Mouse (Mus musculus) kidney, adult 11 months (tissue): Measurements from ENCODE around the gene Ugt1a6a.
"Not testable (repeated sequence)": the region's sequence is repeated elsewhere in the genome, so short reads cannot be mapped to it uniquely, and the experiment has no call there.

ENCODE experiments used
- DNase-seq: peaks from one replicate; pipeline ENCODE4 v3.0.0; 2022

The Ugt1a6a gene

DNA sequence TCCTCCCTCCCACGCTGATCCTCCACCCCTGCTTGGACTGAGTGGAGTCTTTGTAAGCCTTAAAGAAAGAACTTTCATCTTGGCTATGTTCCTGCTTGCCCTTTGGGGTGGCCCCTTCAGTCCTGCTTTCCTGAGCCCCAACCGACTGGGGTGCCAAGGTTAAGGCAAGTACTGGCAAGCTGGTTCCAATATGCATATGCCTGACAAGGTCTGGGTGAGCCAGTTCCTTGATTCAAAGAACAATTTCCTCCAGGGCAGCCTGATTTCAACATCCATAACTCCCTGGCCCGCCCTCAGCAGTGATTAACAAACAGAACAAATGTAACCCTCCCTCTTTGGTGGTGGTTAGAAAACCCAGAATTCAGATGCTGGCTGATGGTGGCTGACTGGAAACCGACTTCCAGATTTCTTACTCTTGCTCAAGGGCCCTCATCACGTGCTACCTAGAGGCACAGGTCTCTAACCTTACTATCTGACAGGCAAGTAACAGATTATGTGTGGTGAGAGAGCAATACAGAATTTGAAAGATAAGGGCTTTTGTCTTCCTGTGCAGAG is at the start of gene Ugt1a6a:
TSS of gene Ugt1a6a (plus strand) at position 353 of the 555 bp plus-strand sequence.
- peak; percentile 41 for DNase-seq

DNA sequence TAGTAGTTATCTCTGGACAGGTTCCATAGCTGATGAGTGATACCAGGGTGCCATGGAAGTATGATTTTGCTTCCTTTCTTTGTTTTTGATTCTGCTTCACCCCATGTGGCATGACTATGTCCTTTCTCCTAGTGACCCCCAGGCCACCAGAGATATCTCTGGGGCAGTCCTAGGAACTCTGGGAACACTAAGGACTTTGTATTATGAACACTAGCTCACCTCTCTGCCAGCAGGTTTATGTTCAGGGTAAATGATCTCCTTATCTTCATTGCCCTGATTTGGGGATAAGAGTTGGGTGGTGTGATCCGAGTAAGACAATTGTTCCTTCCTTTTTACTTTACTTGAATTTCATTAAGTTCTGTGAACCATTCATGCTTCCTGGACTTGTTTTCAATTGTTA is 48.5 kb upstream of the Ugt1a6a start:
- DNase-seq: no peak

DNA sequence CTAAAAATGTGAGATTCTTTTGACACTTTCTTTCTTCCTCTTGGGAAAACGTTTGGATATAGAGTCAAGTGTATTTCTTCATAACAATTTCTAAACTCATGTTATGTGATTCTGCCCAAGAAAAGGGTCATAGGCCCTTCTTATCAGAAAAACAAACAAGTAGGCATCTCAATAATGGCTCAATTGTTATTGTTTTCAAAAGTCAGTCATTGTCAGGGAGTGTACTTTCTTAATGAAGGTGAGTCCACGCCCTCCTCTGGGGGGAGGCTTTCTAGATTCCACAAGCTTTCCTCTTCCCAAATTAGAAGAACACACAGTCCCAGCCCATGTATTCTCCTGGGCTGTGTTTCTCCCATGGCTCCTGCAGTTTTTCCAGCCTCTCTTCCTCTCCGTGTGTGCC is 47.1 kb upstream of the Ugt1a6a start, which contains the start of gene Ugt1a8:
TSS of gene Ugt1a8 (plus strand) at position 301 of the 400 bp plus-strand sequence.
- no peak for DNase-seq

DNA sequence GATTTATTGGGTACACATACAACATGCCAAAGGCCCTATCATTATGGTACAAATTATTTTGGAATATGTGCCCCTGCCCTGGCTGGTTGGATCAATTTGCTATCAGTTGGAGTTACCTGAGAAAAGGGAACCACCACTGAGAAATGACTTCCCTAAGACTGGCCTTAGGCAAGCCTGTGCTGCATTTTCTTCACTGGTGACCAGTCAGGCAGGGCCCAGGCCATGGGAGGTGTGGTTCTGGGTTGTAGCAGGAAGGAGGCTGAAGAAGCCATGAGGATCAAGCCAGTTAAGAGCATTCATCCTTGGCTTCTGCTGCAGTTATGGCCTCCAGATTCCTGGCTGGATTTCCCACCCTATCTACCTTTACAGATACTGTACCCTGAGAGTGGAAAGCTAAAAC is 42.3 kb upstream of the Ugt1a6a start:
- no peak for DNase-seq

DNA sequence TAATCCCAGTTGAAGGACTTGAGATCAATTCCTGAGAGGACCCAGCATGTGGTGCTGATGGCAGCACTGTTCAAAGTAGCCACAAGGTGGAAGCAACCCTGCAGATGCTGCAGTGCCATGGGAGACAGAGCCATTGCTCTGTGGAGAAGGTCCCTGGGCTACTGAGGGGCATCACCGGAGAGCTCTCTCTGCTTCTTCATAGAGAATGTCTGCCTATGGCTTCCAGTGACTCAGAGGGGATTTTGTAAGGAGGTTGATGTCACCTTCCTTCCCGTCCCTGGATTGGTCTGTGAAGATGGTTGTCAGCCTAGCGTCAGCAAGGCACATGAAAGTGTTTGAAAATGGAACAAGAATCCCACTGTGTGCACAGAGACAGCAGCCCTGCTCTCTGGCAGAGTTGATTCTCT is 40.3 kb upstream of the Ugt1a6a start:
- DNase-seq: peak; percentile 30

DNA sequence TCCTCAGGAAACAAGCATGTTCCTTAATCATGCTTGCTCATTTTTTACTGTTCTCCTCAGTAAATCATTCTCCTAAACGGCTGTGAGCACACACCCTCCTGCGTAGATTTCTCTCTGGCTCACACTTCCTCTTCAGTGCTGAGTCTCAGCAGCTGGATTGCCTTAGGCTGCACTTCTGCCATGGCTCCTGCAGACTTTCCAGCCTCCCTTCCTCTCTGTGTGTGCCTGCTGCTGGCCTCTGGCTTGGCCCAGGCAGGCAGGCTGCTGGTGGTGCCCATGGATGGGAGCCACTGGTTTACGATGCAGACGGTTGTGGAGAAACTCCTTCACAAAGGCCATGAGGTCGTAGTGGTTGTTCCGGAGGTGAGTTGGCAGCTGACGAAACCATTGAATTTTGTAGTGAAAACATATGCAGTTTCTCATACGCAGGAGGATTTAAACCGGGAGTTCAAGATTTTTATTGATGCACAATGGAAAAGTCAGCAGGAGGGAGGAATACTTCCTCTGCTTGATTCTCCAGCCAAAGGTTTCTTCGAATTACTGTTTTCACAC is 39.6 kb upstream of the Ugt1a6a start, which contains the start of gene Ugt1a7c:
TSS of gene Ugt1a7c (plus strand) at position 122 of the 552 bp plus-strand sequence.
- DNase-seq: peak; percentile 21

DNA sequence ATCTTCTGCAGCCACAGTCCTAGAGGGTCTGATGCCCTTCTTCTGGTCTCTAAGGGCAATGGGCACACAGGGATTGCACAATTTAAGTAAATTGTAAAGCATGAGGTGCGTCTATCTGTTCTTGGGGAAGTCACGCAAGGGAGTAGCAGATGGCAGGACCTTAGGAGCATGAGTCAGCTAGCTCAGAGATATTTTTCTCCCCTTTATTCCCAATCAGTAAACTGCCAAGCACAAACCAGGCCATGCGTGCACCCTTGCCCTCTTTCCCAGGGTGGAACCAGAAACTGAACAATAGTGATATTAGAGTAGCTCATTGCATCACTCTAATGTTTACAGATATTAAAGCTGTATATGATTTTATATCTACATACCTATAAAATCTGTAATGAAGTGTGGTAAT is 36.1 kb upstream of the Ugt1a6a start:
- DNase-seq: not testable (repeated sequence)

DNA sequence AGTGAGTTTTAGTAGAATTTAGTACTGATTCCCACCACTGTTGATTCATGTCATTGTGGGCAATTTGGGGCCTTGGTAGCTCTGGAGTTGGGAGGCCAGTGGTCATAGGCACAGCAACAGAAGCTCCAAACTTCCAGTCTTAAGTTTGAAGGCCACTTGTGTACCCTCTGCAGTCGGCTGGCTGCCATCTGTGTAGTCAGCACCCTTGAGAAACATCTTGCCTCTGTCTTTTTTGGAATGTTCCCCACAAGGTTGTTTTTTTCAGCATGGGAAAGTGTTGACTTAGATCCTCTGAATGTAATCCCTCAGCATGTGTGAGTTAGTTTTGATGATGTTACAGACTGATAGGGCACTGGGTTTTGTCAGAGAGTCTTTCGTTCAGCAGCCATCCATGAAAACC is 34.9 kb upstream of the Ugt1a6a start:
- not testable (repeated sequence) for DNase-seq

DNA sequence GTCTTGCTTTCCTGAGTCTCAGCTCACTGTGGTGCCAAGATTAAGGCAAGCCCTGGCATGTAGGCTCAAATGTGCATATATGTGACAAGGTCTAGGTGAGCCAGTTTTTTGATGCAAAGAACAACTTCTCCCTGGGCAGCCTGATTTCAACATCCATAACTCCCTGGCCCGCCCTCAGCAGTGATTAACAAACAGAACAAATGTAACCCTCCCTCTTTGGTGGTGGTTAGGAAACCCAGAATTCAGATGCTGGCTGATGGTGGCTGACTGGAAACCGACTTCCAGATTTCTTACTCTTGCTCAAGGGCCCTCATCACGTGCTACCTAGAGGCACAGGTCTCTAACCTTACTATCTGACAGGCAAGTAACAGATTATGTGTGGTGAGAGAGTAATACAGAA is 31.6 kb upstream of the Ugt1a6a start, which contains the start of gene Ugt1a6b:
TSS of gene Ugt1a6b (plus strand) at position 234 of the 400 bp plus-strand sequence.
- DNase-seq: not testable (repeated sequence)

DNA sequence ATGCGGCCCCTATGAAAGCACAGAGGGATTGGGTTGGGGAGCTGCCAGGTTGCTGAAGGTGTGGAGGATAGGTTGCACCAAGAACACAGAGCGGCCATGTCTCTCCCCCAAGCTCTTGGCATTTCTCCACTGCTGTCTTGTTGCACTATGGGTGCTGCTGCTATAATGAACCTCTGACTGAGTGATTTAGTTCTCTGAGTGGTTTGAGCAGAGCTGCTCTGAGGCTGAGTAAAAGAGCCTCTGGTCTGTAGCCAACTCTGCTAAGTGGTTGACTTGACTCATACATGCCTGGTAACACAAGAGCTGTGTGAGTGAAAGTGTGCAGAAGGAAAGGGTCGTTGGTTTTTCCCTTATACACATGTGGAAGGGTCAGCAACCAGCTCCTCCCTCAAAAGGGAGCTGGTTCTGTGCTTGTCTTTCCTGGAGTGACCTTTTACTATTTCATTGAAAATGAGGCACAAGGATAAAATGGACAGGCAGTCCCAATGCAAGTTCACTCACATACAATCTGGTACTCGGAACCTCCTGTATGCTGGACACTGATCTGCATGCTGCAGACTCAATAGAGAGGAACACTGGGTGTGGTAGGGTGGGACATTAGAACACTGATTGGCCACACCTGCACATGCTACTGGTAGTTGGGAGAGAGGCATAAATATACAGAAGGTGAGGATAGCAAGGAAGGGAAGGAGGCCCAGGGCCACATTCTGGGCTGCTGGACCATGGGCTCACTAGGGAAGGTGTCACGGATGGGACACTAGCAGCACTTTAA is 30.7 kb upstream of the Ugt1a6a start:
- not testable (repeated sequence) for DNase-seq

DNA sequence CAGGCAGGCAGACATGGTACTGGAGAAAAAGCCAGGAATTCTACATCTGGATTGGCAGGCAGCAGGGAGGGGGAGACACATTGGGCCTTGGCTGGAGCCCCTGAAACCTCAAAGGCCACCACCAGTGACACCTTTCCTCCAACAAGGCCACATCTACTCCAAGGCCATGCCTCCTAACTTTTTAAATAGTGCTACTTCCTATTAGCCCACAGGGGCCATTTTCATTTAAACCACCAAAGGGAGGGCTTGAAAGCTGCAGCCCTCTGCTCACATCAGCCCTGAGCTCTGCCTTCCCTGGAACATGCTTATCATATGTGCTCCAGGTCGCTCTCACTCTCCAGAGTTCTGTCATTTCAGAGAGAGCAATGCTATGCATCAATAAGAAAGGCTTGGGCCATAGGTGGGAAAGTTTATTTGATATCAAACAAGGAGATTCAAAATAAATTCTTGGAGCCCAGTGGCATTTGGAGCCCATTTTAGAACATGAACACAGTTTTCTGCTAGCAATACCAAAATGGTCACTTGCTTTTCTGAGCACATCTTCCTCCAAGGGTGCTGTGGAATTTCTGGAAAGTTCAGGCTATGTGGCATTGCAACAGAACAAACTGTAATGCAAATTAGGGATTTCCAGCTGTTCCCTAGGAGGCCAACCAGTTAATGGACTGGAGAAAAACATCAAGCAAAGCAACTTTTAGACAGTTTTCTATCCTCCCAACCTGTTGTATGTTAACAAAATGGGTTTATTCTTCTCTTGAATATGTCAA is 29.8 kb upstream of the Ugt1a6a start:
- DNase-seq: no peak

DNA sequence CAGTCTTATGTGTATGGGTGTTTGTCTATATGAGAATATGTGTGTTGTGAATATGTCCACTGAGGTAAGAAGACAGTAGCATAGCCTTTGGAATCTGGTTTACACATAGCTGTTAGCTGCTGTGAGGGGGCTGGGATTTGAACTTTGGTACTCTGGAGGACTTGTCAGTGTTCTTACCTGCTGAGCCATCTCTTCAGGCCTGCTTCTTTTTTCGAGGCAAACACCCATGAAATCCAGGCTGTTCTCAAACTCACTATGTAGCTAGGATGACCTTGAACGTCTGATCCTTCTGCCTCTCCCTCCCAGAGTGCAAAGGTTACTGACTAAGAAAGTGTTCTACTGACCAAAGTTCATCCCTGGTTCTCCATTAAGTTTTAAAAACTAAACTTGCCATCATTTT is 29.0 kb upstream of the Ugt1a6a start:
- peak; percentile 59 for DNase-seq

DNA sequence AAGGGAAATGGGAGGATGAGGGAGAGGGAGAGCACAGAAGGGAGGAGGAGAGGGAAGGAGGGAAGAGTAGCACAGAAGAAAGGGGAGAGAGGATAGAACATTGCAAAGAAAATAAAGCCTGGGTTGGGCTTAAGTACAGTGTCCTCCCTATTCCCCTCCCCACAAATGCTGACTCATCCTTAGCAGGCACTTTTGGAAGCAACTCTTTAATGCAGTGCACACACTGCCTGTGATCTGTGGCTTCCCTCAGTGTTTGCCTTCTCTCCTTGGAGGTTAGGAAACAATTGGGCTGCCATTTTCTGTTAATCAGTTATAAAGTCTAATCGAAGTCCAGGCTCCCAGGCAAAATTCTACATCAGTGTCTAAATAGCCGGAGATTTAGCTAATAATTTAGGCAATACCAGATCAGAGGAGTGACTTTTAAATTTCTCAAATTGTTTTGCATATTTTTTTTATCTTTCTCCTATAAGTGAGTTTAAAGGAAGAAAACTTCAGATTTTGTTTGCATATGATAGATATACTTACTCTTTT is 25.5 kb upstream of the Ugt1a6a start:
- DNase-seq: not testable (repeated sequence)

DNA sequence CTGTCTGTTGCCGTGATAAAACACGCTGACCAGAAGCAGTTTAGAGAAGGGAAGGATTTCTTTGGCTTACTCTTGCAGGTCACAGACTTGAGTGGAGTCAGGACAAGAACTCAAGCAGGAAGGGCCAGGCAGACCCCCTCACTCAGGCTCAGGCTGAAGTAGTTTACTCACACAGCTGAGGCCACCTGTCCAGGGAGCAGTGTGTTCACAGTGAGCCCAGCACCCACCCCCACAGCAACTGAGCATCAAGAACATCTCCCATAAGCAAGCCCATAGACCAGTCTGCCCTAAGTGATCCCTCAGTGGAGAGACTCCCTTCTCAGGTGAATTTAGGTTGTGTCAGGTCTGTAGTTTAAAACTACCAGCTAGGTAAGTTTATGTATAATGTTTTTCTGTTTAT is 25.0 kb upstream of the Ugt1a6a start:
- not testable (repeated sequence) for DNase-seq

DNA sequence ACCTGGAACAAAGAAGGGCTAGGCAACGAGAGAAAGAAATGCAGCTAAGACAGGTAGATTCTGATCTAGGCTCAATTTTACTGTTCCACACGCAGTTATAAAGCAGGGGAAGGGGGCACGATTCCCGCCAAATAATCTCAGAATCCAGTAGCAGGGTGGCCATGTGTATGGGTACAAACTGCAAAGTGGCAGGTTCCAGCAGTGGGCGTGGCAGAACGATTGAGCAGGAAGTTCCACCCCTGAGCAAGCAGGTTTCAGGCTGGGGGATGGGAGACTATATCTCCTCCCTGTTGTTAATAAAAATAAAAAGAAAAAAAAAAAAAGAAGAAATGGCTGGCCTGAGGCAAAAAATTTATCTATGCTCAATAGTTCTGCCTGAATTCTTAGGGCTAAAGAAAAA is 21.8 kb upstream of the Ugt1a6a start:
- DNase-seq: not testable (repeated sequence)

DNA sequence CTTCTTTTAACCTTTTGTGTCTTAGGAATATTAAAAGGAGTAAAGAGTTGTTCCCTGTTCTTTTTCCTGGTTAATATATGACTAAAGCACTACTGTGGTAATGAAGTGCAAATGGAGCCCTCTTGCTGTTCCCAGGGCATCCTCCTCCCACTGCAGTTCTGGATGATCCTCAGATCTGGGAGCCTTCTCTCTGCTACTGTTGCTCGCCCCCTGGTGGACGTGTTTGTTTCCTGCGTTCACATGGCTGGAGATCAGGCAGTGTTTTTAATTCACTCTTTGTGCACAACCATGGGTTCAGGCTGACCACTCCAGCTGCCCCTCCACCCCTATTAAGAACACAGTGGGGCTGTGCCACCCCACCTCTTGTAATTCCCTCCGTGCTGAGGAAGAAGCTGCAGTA is 14.1 kb upstream of the Ugt1a6a start:
- DNase-seq: not testable (repeated sequence)

DNA sequence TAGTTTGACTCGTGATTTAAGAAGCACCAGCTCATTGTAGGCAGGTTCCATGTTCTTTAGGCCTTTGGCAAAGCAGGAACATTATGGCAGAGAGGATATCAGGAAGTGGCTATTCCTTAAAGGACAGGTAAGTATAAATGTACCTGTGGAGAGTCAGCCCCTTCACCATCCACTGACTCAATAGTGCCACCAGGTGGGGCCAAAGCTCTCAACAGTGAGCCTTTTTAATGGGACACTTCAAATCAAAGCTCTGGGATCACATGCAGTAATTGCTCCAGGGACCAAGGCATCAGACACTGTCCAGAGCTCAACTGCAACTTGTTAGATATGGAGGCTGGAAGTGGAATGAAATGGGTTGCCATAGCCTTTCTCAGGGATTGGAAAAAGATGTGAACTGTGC is 13.1 kb upstream of the Ugt1a6a start:
- DNase-seq: peak; percentile 54

DNA sequence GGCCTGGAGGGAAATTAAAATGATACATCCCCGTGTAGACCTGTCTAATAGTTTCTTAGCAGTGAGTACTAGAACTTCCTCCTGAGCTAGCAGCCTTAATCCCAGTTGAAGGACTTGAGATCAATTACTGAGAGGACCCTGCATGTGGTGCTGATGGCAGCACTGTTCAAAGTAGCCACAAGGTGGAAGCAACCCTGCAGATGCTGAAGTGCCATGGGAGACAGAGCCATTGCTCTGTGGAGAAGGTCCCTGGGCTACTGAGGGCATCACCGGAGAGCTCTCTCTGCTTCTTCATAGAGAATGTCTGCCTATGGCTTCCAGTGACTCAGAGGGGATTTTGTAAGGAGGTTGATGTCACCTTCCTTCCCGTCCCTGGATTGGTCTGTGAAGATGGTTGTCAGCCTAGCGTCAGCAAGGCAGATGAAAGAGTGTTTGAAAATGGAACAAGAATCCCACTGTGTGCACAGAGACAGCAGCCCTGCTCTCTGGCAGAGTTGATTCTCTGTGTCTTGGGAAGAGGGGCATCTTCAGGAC is 8.7 kb upstream of the Ugt1a6a start:
- not testable (repeated sequence) for DNase-seq

DNA sequence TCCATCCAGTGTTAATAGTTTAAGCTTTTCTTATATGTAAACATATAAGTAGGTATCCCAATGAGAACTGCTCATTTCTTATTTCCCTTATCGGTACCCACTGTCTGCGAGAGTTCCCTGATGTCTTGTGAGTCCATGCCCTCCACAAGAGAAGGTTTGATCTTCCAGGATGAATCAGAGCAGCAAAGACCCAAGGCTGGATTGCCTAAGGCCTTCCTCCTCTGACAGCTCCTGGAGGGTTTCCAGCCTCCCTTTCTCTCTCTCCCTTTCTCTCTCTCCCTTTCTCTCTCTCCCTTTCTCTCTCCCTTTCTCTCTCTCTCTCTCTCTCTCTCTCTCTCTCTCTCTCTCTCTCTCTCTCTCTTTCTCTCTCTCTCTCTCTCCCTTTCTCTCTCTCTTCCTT is 5.5 kb upstream of the Ugt1a6a start:
- not testable (repeated sequence) for DNase-seq

DNA sequence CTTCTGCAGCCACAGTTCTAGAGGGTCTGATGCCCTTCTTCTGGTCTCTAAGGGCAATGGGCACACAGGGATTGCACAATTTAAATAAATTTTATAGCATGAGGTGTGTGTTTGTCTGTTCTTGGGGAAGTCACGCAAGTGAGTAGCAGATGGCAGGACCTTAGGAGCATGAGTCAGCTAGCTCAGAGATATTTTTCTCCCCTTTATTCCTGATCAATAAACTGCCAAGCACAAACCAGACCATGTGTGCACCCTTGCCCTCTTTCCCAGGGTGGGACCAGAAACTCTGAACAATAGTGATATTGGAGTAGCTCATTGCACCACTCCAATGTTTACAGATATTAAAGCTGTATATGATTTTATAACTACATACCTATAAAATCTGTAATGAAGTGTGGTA is 4.4 kb upstream of the Ugt1a6a start:
- DNase-seq: not testable (repeated sequence)

DNA sequence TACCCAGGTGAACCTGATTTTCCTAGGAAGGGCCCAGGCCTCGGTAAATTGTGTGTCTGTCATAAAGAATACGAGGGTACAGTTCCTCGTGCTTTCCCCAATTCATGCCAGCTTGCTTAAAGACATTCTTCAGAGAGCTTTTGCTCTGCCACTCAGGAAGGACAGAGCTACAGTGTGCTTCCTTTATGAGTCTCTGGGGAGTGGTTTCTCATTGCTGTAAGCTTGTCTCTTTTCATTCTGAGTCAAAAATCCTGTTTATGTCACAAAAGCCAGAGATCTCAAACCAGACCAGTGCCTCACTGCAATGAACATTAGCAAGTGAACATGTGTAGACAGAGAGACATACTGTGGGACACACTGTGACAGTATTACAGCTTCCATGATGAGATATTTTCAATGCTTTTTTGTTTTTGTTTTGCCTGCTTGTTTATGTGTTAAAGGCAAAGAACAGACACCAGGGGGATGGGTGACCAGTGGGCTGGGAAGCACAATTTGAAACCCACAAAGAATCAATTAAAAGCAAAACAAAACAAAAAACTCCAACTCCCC is 627 bp upstream of the Ugt1a6a start:
- no peak for DNase-seq

DNA sequence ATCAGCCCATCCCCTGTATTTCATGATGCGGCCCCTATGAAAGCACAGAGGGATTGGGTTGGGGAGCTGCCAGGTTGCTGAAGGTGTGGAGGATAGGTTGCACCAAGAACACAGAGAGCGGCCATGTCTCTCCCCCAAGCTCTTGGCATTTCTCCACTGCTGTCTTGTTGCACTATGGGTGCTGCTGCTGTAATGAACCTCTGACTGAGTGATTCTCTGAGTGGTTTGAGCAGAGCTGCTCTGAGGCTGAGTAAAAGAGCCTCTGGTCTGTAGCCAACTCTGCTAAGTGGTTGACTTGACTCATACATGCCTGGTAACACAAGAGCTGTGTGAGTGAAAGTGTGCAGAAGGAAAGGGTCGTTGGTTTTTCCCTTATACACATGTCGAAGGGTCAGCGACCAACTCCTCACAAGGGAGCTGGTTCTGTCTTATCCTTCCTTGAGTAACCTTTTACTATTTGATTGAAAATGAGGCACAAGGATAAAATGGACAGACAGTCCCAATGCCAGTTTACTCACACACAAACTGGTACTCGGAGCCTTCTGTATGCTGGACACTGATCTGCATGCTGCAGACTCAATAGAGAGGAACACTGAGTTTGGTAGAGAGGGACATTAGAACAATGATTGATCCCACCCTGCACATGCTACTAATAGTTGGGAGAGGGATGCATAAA is 758 bp downstream of the Ugt1a6a start:
- DNase-seq: not testable (repeated sequence)
